Mouse (Mus musculus) stomach, embryonic 15.5 days (tissue): ENCODE results near the gene Fam124a. TPM values are rescaled to one million over a fixed set of nuclear protein-coding genes. Genes with fewer than 3 reads are reported as not detected.

Experiments used
- ATAC-seq: fragments of 200-750 bp; cut with Nextera tagmentation; 2 replicates; pipeline ENCODE4 v1.8.0; 2017; ENCODE audit warnings: low read depth, moderate number of reproducible peaks, moderate TSS enrichment; ENCODE audit not compliant: insufficient read depth, low FRiP score
- H3K27ac ChIP-seq: fragments of 300-500 bp; sonication (generic); 2 replicates; pipeline ENCODE4 v1.5.1; 2015; ENCODE audit warnings: mild to moderate bottlenecking, inconsistent platforms
- H3K27me3 ChIP-seq: fragments of 300-500 bp; sonication (generic); replicated peaks from 2 replicates; pipeline ENCODE4 v1.6.1; 2015; ENCODE audit warnings: inconsistent platforms
- H3K36me3 ChIP-seq: fragments of 300-500 bp; sonication (generic); 2 replicates; pipeline ENCODE4 v1.6.1; 2015; ENCODE audit warnings: inconsistent platforms
- H3K4me1 ChIP-seq: fragments of 300-500 bp; sonication (generic); 2 replicates; pipeline ENCODE4 v1.6.1; 2015; ENCODE audit warnings: inconsistent platforms
- H3K4me2 ChIP-seq: fragments of 300-500 bp; sonication (generic); 2 replicates; pipeline ENCODE4 v1.6.1; 2015; ENCODE audit warnings: mild to moderate bottlenecking, inconsistent platforms
- H3K4me3 ChIP-seq: fragments of 300-500 bp; sonication (generic); replicated peaks from 2 replicates; pipeline ENCODE4 v1.5.1; 2015; ENCODE audit warnings: inconsistent platforms
- H3K9ac ChIP-seq: fragments of 300-500 bp; sonication (generic); 2 replicates; pipeline ENCODE4 v1.6.1; 2015; ENCODE audit warnings: inconsistent platforms
- H3K9me3 ChIP-seq: fragments of 300-500 bp; sonication (generic); 2 replicates; pipeline ENCODE4 v1.6.1; 2016; ENCODE audit warnings: inconsistent platforms
- WGBS: fragments of 180-500 bp; shearing (Covaris S2); methylation state at CpG from one replicate; pipeline ENCODE4 v1.1.7; 2015; 5-methylcytosine and 5-hydroxymethylcytosine counted together
- polyA plus RNA-seq: library from polyadenylated mRNA; unstranded; fragments of >200 nt; fragmentation: Nextera tagmentation; extraction: Ambion mirVana; gene quantifications from 2 replicates; pipeline ENCODE4 v1.2.1, GENCODE M21; 2015

The Fam124a gene
- 4.7 and 6.4 TPM in 2 replicates for polyA plus RNA-seq

GRCm38 (mm10) chr14:62555309-62555829 is at the start of gene Fam124a:
TSS of gene Fam124a (plus strand) at chr14:62555737.
- Histone ChIP-seq H3K27me3 (peaks cover 13% of the 10 kb centered on the region), H3K9me3 (no peaks in the 10 kb centered on the region), H3K4me3 (peak within 1 kb of the TSS; percentile 57), H3K4me2 (peak within 1 kb of the TSS; percentile 85), H3K9ac (peak within 1 kb of the TSS; percentile 25; the same call in 1 of the 2 replicates), H3K4me1 (peaks cover 7% of the 10 kb centered on the region; the same call in 1 of the 2 replicates), H3K36me3 (no peaks in the 10 kb centered on the region), H3K27ac (no peak within 1 kb of the TSS)
- peak; percentile 88; the same call in 1 of the 2 replicates for ATAC-seq
- under 1% methylated on average over 51 of the region's 51 CpGs for WGBS

GRCm38 (mm10) chr14:62506261-62506660 is 49.3 kb upstream of the Fam124a start:
- Histone ChIP-seq H3K27me3 (no peaks in the 10 kb centered on the region), H3K4me2 (no peak overlapping the region), H3K27ac (no peak overlapping the region), H3K9me3 (no peaks in the 10 kb centered on the region), H3K9ac (no peak overlapping the region), H3K36me3 (no peaks in the 10 kb centered on the region), H3K4me1 (no peaks in the 10 kb centered on the region), H3K4me3 (no peak overlapping the region)
- WGBS: 71% methylated on average over 3 of the region's 3 CpGs
- no peak for ATAC-seq

- H3K9ac ChIP-seq: no peak overlapping the region
- no peak for ATAC-seq
- H3K27ac ChIP-seq: no peak overlapping the region
- no peak overlapping the region for H3K4me2 ChIP-seq
- no peak overlapping the region for H3K4me3 ChIP-seq
- no peaks in the 10 kb centered on the region for H3K36me3 ChIP-seq
- no peaks in the 10 kb centered on the region for H3K4me1 ChIP-seq
- H3K9me3 ChIP-seq: no peaks in the 10 kb centered on the region
- no peaks in the 10 kb centered on the region for H3K27me3 ChIP-seq
- WGBS: 58% methylated on average over 3 of the region's 3 CpGs
These were observed 46.2 kb upstream of the Fam124a start for GRCm38 (mm10) chr14:62509350-62509749.

- WGBS: 80% methylated on average over 1 of the region's 1 CpGs
- Histone ChIP-seq H3K36me3 (no peaks in the 10 kb centered on the region), H3K9me3 (no peaks in the 10 kb centered on the region), H3K4me3 (no peak overlapping the region), H3K27me3 (no peaks in the 10 kb centered on the region), H3K9ac (no peak overlapping the region), H3K4me1 (no peaks in the 10 kb centered on the region), H3K4me2 (no peak overlapping the region), H3K27ac (no peak overlapping the region)
- ATAC-seq: no peak
These were observed 42.7 kb upstream of the Fam124a start for GRCm38 (mm10) chr14:62512845-62513244.

- Histone ChIP-seq H3K36me3 (no peaks in the 10 kb centered on the region), H3K27ac (no peak overlapping the region), H3K9me3 (no peaks in the 10 kb centered on the region), H3K27me3 (no peaks in the 10 kb centered on the region), H3K4me2 (no peak overlapping the region), H3K9ac (no peak overlapping the region), H3K4me3 (no peak overlapping the region), H3K4me1 (no peaks in the 10 kb centered on the region)
- no peak for ATAC-seq
- WGBS: 56% methylated on average over 2 of the region's 2 CpGs
These were observed 24.6 kb upstream of the Fam124a start for GRCm38 (mm10) chr14:62530951-62531350.

GRCm38 (mm10) chr14:62536127-62536526 is 19.4 kb upstream of the Fam124a start:
- no peak for ATAC-seq
- Histone ChIP-seq H3K4me1 (no peaks in the 10 kb centered on the region), H3K4me3 (no peak overlapping the region), H3K27ac (no peak overlapping the region), H3K27me3 (no peaks in the 10 kb centered on the region), H3K9ac (no peak overlapping the region), H3K4me2 (no peak overlapping the region), H3K9me3 (no peaks in the 10 kb centered on the region), H3K36me3 (no peaks in the 10 kb centered on the region)
- WGBS: 55% methylated on average over 5 of the region's 5 CpGs

GRCm38 (mm10) chr14:62536988-62537387 is 18.5 kb upstream of the Fam124a start:
- H3K27ac ChIP-seq: no peak overlapping the region
- no peaks in the 10 kb centered on the region for H3K36me3 ChIP-seq
- H3K4me3 ChIP-seq: no peak overlapping the region
- no peaks in the 10 kb centered on the region for H3K9me3 ChIP-seq
- 38% methylated on average over 5 of the region's 5 CpGs for WGBS
- no peaks in the 10 kb centered on the region for H3K27me3 ChIP-seq
- no peak for ATAC-seq
- H3K4me2 ChIP-seq: no peak overlapping the region
- H3K4me1 ChIP-seq: no peaks in the 10 kb centered on the region
- H3K9ac ChIP-seq: no peak overlapping the region

- no peak for ATAC-seq
- no peak overlapping the region for H3K4me2 ChIP-seq
- no peaks in the 10 kb centered on the region for H3K27me3 ChIP-seq
- H3K27ac ChIP-seq: no peak overlapping the region
- 64% methylated on average over 3 of the region's 3 CpGs for WGBS
- H3K4me3 ChIP-seq: no peak overlapping the region
- no peaks in the 10 kb centered on the region for H3K4me1 ChIP-seq
- no peaks in the 10 kb centered on the region for H3K9me3 ChIP-seq
- H3K9ac ChIP-seq: no peak overlapping the region
- no peaks in the 10 kb centered on the region for H3K36me3 ChIP-seq
These were observed 15.7 kb upstream of the Fam124a start for GRCm38 (mm10) chr14:62539834-62540233.

- Histone ChIP-seq H3K27ac (no peak overlapping the region), H3K27me3 (no peaks in the 10 kb centered on the region), H3K9me3 (no peaks in the 10 kb centered on the region), H3K4me1 (no peaks in the 10 kb centered on the region), H3K36me3 (no peaks in the 10 kb centered on the region), H3K4me2 (no peak overlapping the region), H3K4me3 (no peak overlapping the region), H3K9ac (no peak overlapping the region)
- WGBS: 81% methylated on average over 1 of the region's 1 CpGs
- ATAC-seq: no peak
These were observed 13.8 kb upstream of the Fam124a start for GRCm38 (mm10) chr14:62541751-62542150.

- no peak overlapping the region for H3K4me3 ChIP-seq
- H3K27ac ChIP-seq: no peak overlapping the region
- no peaks in the 10 kb centered on the region for H3K27me3 ChIP-seq
- no peak overlapping the region for H3K4me2 ChIP-seq
- ATAC-seq: no peak
- H3K9me3 ChIP-seq: no peaks in the 10 kb centered on the region
- H3K9ac ChIP-seq: no peak overlapping the region
- no peaks in the 10 kb centered on the region for H3K4me1 ChIP-seq
- no peaks in the 10 kb centered on the region for H3K36me3 ChIP-seq
- 75% methylated on average over 6 of the region's 6 CpGs for WGBS
These were observed 9.2 kb upstream of the Fam124a start for GRCm38 (mm10) chr14:62546296-62546695.

GRCm38 (mm10) chr14:62546746-62547145 is 8.8 kb upstream of the Fam124a start:
- H3K9ac ChIP-seq: no peak overlapping the region
- H3K9me3 ChIP-seq: no peaks in the 10 kb centered on the region
- H3K4me1 ChIP-seq: no peaks in the 10 kb centered on the region
- H3K27me3 ChIP-seq: no peaks in the 10 kb centered on the region
- WGBS: 31% methylated on average over 4 of the region's 4 CpGs
- ATAC-seq: no peak
- no peak overlapping the region for H3K4me3 ChIP-seq
- H3K36me3 ChIP-seq: no peaks in the 10 kb centered on the region
- H3K27ac ChIP-seq: no peak overlapping the region
- H3K4me2 ChIP-seq: no peak overlapping the region

- no peak overlapping the region for H3K4me2 ChIP-seq
- no peaks in the 10 kb centered on the region for H3K9me3 ChIP-seq
- no peaks in the 10 kb centered on the region for H3K27me3 ChIP-seq
- no peak overlapping the region for H3K27ac ChIP-seq
- no peak for ATAC-seq
- no peaks in the 10 kb centered on the region for H3K4me1 ChIP-seq
- H3K9ac ChIP-seq: no peak overlapping the region
- WGBS: 30% methylated on average over 3 of the region's 4 CpGs
- no peaks in the 10 kb centered on the region for H3K36me3 ChIP-seq
- no peak overlapping the region for H3K4me3 ChIP-seq
These were observed 5.4 kb upstream of the Fam124a start for GRCm38 (mm10) chr14:62550121-62550520.

GRCm38 (mm10) chr14:62552771-62553170 is 2.8 kb upstream of the Fam124a start:
- no peak overlapping the region for H3K4me3 ChIP-seq
- H3K27ac ChIP-seq: no peak overlapping the region
- no peak overlapping the region for H3K9ac ChIP-seq
- H3K4me2 ChIP-seq: no peak overlapping the region
- ATAC-seq: no peak
- H3K27me3 ChIP-seq: peaks cover 13% of the 10 kb centered on the region
- peaks cover 7% of the 10 kb centered on the region; the same call in 1 of the 2 replicates for H3K4me1 ChIP-seq
- 86% methylated on average over 4 of the region's 4 CpGs for WGBS
- H3K9me3 ChIP-seq: no peaks in the 10 kb centered on the region
- no peaks in the 10 kb centered on the region for H3K36me3 ChIP-seq
